Mouse (Mus musculus) ES-Bruce4 (cell line): ENCODE results near the gene Olfr1337.

ENCODE experiments used
- CTCF ChIP-seq: IDR thresholded peaks from one replicate; pipeline ENCODE4 v1.8.1; 2011; ENCODE audit warnings: low read depth, low read length
- EP300 ChIP-seq: IDR thresholded peaks from 2 replicates; pipeline ENCODE4 v1.6.1; 2011; ENCODE audit warnings: low read depth, low read length; ENCODE audit not compliant: insufficient read depth
- POLR2A ChIP-seq: IDR thresholded peaks from one replicate; pipeline ENCODE4 v1.8.1; 2011; ENCODE audit warnings: low read length; ENCODE audit not compliant: insufficient read depth

- TF ChIP-seq EP300 (no peak), CTCF (no peak), POLR2A (no peak)
Observed at GRCm38 (mm10) chr4:118731875-118732274, 50.5 kb downstream of the Olfr1337 start, which contains the start of gene Olfr1339.
